Mouse (Mus musculus) kidney, adult 2 months (tissue): ENCODE measurements at regions not wholly inside any gene's neighbourhood (a gene's known extent, or its start where the extent isn't known, plus 50 kb on each side); places are given as distances from the start of the nearest gene placed in this dataset.

Source experiments
- CTCF ChIP-seq: fragments of 200-500 bp; conservative IDR thresholded peaks from 2 replicates; pipeline ENCODE4 v1.5.1; 2011; ENCODE audit warnings: low read depth, mild to moderate bottlenecking, control low read depth, low read length, moderate library complexity, mixed read lengths; ENCODE audit not compliant: insufficient read depth, insufficient read length
- POLR2A ChIP-seq: fragments of 200-500 bp; IDR thresholded peaks from one replicate; pipeline ENCODE4 v1.6.1; 2011; ENCODE audit warnings: low read depth, low read length, control low read depth

DNA sequence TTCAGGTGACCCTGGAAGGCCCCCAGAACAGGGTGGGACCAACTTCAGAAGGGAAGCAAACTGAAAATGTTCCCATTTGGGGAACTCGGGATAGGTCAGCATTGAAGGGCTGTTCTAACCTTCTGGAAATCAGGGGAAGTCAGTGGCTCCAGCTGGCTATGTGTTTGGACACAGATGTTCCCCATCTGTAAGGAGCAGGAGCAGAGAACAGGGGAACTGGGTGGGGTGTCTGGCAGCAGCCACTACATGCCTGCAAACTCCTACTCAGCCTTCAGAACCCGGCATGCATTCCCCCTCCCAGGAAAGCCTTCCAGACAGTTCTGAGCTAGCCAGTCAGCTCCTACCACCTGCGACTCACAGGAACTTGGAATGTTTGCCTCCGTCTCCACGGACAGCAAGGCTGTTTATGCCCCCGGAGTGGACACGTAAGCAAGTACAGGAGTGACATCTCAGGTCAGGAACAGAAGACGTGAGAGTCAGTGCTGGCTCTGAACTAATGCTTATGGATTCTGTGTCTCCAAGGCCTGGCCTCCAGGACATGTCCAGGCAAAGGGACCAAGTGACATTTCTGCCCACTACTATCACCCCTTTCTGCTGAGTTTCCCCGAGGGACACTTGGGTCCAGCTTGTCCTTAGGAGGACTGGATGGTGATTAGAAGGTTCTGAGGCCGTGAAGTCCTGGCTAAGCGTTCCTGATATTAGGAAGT, 108.6 kb upstream of the Tmem189 start:
- no peak for TF ChIP-seq POLR2A
- no peak for TF ChIP-seq CTCF
